Mouse (Mus musculus): ENCODE data around the gene Pomp.

GRCm38 (mm10) chr5:147924621-147925020, 64.4 kb downstream of the Pomp start:
- TF ChIP-seq CTCF (IDR thresholded peaks at IDR 0.05; ENCODE audit: low read depth, low read length), result no peak
- TF ChIP-seq POLR2A (IDR thresholded peaks at IDR 0.05; ENCODE audit: extremely low read depth, insufficient read depth, low read length), result no peak
